ENCODE assay signal across 7 mouse cellular contexts in the genomic region with DNA sequence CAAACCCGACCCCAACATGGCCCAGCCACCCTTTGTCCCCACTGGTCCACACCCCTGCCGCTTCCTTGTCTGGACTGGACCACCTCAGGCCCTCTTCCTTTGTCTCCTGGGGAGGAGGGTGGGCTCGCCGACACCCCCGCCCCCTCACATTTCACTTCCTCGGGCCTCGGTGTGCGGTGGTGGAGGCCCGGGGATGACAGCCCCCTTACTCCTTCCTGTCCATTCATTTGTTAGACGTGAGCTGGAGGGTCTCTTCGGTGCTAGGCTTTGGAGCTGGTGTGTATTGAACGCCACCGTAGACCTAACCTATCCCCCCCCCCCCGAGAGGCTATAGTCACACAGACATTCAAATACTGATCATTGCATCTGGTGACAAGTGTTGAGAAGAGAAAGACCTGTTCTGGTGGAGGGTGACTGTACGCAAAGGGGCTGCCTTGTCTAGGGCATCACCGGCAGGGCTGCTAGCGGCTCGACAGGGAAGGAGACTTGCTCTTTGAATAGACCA. TPM values are rescaled to one million over a fixed set of nuclear protein-coding genes. Genes with fewer than 3 reads are reported as not detected.
DNase-seq lines count a peak whose midpoint lies in the region; ATAC-seq and TF ChIP-seq lines count a peak whose summit lies in the region.

No protein-coding gene starts in this region.

- H3K9me3 ChIP-seq in hindbrain, embryonic 14.5 days (ENCODE audit: control insufficient read depth, low read length): no peaks in the 10 kb centered on the region

- no peaks in the 10 kb centered on the region for H3K27me3 ChIP-seq in hindbrain, embryonic 14.5 days (ENCODE audit: control insufficient read depth, insufficient read depth, low read length)

- TF ChIP-seq CTCF in lung, adult 2 months (IDR thresholded peaks at IDR 0.05; ENCODE audit: insufficient read depth, low read length): no peak

- ATAC-seq in common myeloid progenitor, adult 5-6 weeks (replicated peaks; ENCODE audit: low read depth, poor library complexity, severe bottlenecking): peak; percentile 19
- ATAC-seq in hindbrain, embryonic 14.5 days (ENCODE audit: low FRiP score): peak; percentile 52

- H3K36me3 ChIP-seq in hindbrain, embryonic 14.5 days (replicated peaks; ENCODE audit: control insufficient read depth, insufficient read depth): no peaks in the 10 kb centered on the region

- H3K27ac ChIP-seq in hindbrain, embryonic 14.5 days: peak overlapping the region; percentile 80

- 0% methylated on average over 18 of the region's 18 CpGs for WGBS in lung, adult 2 months
- under 1% methylated on average over 18 of the region's 18 CpGs for WGBS in hindbrain, embryonic 14.5 days

- H3K9ac ChIP-seq in hindbrain, embryonic 14.5 days: peak overlapping the region; percentile 94

- H3K4me2 ChIP-seq in hindbrain, embryonic 14.5 days (replicated peaks): peak overlapping the region; percentile 73

- peaks cover 8% of the 10 kb centered on the region for H3K4me1 ChIP-seq in lung, adult 2 months (ENCODE audit: control insufficient read depth, insufficient read depth, low read length)
- peaks cover 34% of the 10 kb centered on the region for H3K4me1 ChIP-seq in hindbrain, embryonic 14.5 days (replicated peaks; ENCODE audit: control insufficient read depth, insufficient read depth, low read length)

- H3K4me3 ChIP-seq in lung, adult 2 months (replicated peaks; ENCODE audit: extremely low read depth, low read depth, low read length): peak overlapping the region; percentile 91
- H3K4me3 ChIP-seq in hindbrain, embryonic 14.5 days (replicated peaks; ENCODE audit: low read length): peak overlapping the region; percentile 91

- TF ChIP-seq POLR2A in lung, adult 2 months (IDR thresholded peaks at IDR 0.05; ENCODE audit: borderline replicate concordance, extremely low read depth, low read depth, low read length): no peak

- no peak for DNase-seq in lung, adult 2 months
- no peak for DNase-seq in lung, adult 18-20 months
- no peak for DNase-seq in hindbrain, embryonic 14.5 days (ENCODE audit: low spot score)
- peak; percentile 41 for DNase-seq in mesoderm, embryonic 11.5 days (ENCODE audit: low read depth, low spot score)
- peak; percentile 43 for DNase-seq in thymus, postnatal 4 days
- no peak for DNase-seq in right cerebral cortex, postnatal 36 days (ENCODE audit: low spot score in 2 of 2)

RNA-seq across cellular contexts. Expression of gene Ptpn1, which starts 0.9 kb away (rescaled TPM):
- 65.9 and 69.9 TPM in 2 replicates for polyA plus RNA-seq in lung, adult 2 months (2012; rRNA removed)
- 33.2 and 63.6 TPM in 2 replicates for total RNA-seq in common myeloid progenitor, adult 5-6 weeks (2017)
- polyA plus RNA-seq in hindbrain, embryonic 14.5 days (2014; fragmentation: Nextera tagmentation; extraction: Ambion mirVana): 62.3 and 69.3 TPM in 2 replicates

Comparison
In these comparisons a context has a peak if more than half of its experiments do, and no peak if none do; other contexts are left out.
1. DNase-seq: peak in mesoderm, embryonic 11.5 days (single experiment) and thymus, postnatal 4 days (single experiment); none in lung, adult 2 months (single experiment), lung, adult 18-20 months (0 of 2), hindbrain, embryonic 14.5 days (single experiment) and right cerebral cortex, postnatal 36 days (0 of 2).